ENCODE assay signal across 9 mouse cellular contexts in genomic region chr15:94265630-94266029, GRCm38 (mm10).
DNase-seq lines count a peak whose midpoint lies in the region; ATAC-seq and TF ChIP-seq lines count a peak whose summit lies in the region.
"Had no signal": no experiment of that assay in that cellular context is flagged by ENCODE, and none has a peak within 500 bp of the region (broad histone marks: within the 10 kb centered on the region; RNA-seq: fewer than 3 reads in every experiment).

No protein-coding gene starts in this region.

- no peaks in the 10 kb centered on the region for H3K27me3 ChIP-seq in forebrain, embryonic 10.5 days (ENCODE audit: poor library complexity, severe bottlenecking)
- H3K27me3 ChIP-seq in forebrain, embryonic 15.5 days, result no peaks in the 10 kb centered on the region
- no peaks in the 10 kb centered on the region for H3K27me3 ChIP-seq in embryonic facial prominence, embryonic 10.5 days (replicated peaks; ENCODE audit: low read depth, poor library complexity, severe bottlenecking)
- H3K27me3 ChIP-seq in midbrain, embryonic 14.5 days (ENCODE audit: control insufficient read depth, insufficient read depth, low read length), result no peaks in the 10 kb centered on the region
- H3K27me3 ChIP-seq in stomach, postnatal 0 days (ENCODE audit: control insufficient read depth, insufficient read depth, low read length), result no peaks in the 10 kb centered on the region

- no peak for TF ChIP-seq EP300 in stomach, postnatal 0 days (optimal IDR thresholded peaks at IDR 0.05)

- H3K27ac ChIP-seq in forebrain, embryonic 10.5 days, result no peak overlapping the region
- no peak overlapping the region for H3K27ac ChIP-seq in forebrain, embryonic 15.5 days (replicated peaks)
- H3K27ac ChIP-seq in embryonic facial prominence, embryonic 10.5 days (replicated peaks), result no peak overlapping the region
- H3K27ac ChIP-seq in midbrain, embryonic 14.5 days (replicated peaks; ENCODE audit: low read depth, low read length), result no peak overlapping the region
- no peak overlapping the region for H3K27ac ChIP-seq in stomach, postnatal 0 days (replicated peaks)

- no peaks in the 10 kb centered on the region for H3K9me3 ChIP-seq in forebrain, embryonic 10.5 days
- no peaks in the 10 kb centered on the region for H3K9me3 ChIP-seq in forebrain, embryonic 15.5 days
- H3K9me3 ChIP-seq in embryonic facial prominence, embryonic 10.5 days, result no peaks in the 10 kb centered on the region
- no peaks in the 10 kb centered on the region for H3K9me3 ChIP-seq in midbrain, embryonic 14.5 days (ENCODE audit: control insufficient read depth, low read length)
- H3K9me3 ChIP-seq in stomach, postnatal 0 days (ENCODE audit: control insufficient read depth, low read length), result no peaks in the 10 kb centered on the region

- no peak overlapping the region for H3K9ac ChIP-seq in forebrain, embryonic 15.5 days (replicated peaks)
- H3K9ac ChIP-seq in midbrain, embryonic 14.5 days (replicated peaks; ENCODE audit: low read length), result no peak overlapping the region
- H3K9ac ChIP-seq in stomach, postnatal 0 days (ENCODE audit: low read length), result no peak overlapping the region

- no peaks in the 10 kb centered on the region for H3K36me3 ChIP-seq in forebrain, embryonic 10.5 days (replicated peaks)
- H3K36me3 ChIP-seq in forebrain, embryonic 15.5 days, result no peaks in the 10 kb centered on the region
- no peaks in the 10 kb centered on the region for H3K36me3 ChIP-seq in embryonic facial prominence, embryonic 10.5 days (replicated peaks)
- H3K36me3 ChIP-seq in midbrain, embryonic 14.5 days (ENCODE audit: control insufficient read depth, insufficient read depth, low read length), result no peaks in the 10 kb centered on the region
- H3K36me3 ChIP-seq in stomach, postnatal 0 days (ENCODE audit: control insufficient read depth, insufficient read depth, low read length), result no peaks in the 10 kb centered on the region
- H3K36me3 ChIP-seq: G1E had no signal

- no peak for ATAC-seq in forebrain, embryonic 15.5 days (replicated peaks)
- no peak for ATAC-seq in midbrain, embryonic 14.5 days (ENCODE audit: low FRiP score, low TSS enrichment)
- ATAC-seq in stomach, postnatal 0 days (ENCODE audit: low FRiP score, low TSS enrichment), result no peak

- DNase-seq in forebrain, embryonic 10.5 days (ENCODE audit: extremely low spot score, low spot score), result peak; percentile 76
- DNase-seq in adrenal gland, postnatal 10 days, result peak; percentile 92
- peak; percentile 84 for DNase-seq in embryonic facial prominence, embryonic 10.5 days (ENCODE audit: low spot score)
- DNase-seq in heart, postnatal 25 days (ENCODE audit: low spot score), result peak; percentile 58
- peak; percentile 65 for DNase-seq in left cerebral cortex, adult 11 months (ENCODE audit: low spot score)
- DNase-seq in midbrain, embryonic 14.5 days, result peak; percentile 89
- peak; percentile 75 for DNase-seq in stomach, postnatal 0 days (ENCODE audit: low spot score)

- intact Hi-C loops in heart, postnatal 25 days (cut with DNase I), result loop anchor here (2.0 to 5.0 kb wide), 2 partner anchors 197 to 255 kb away; no protein-coding TSS in a partner anchor

- no peaks in the 10 kb centered on the region for H3K4me1 ChIP-seq in forebrain, embryonic 10.5 days
- H3K4me1 ChIP-seq in forebrain, embryonic 15.5 days, result peaks cover 19% of the 10 kb centered on the region
- 0 out of 2 replicates have a peak, but pooled peaks cover 4% of the 10 kb centered on the region for H3K4me1 ChIP-seq in embryonic facial prominence, embryonic 10.5 days
- no peaks in the 10 kb centered on the region for H3K4me1 ChIP-seq in midbrain, embryonic 14.5 days (ENCODE audit: control insufficient read depth, insufficient read depth, low read length)
- no peaks in the 10 kb centered on the region for H3K4me1 ChIP-seq in stomach, postnatal 0 days (replicated peaks; ENCODE audit: control insufficient read depth, insufficient read depth)

- TF ChIP-seq CTCF in stomach, postnatal 0 days (IDR thresholded peaks at IDR 0.05; ENCODE audit: low read depth), result peak; percentile 96

- 50% methylated on average over 10 of the region's 10 CpGs for WGBS in forebrain, embryonic 10.5 days
- 15% methylated on average over 10 of the region's 10 CpGs for WGBS in forebrain, embryonic 15.5 days
- 48% methylated on average over 10 of the region's 10 CpGs for WGBS in embryonic facial prominence, embryonic 10.5 days
- WGBS in midbrain, embryonic 14.5 days, result 21% methylated on average over 10 of the region's 10 CpGs
- 20% methylated on average over 10 of the region's 10 CpGs for WGBS in stomach, postnatal 0 days

- H3K4me2 ChIP-seq in forebrain, embryonic 15.5 days (replicated peaks), result no peak overlapping the region
- H3K4me2 ChIP-seq in midbrain, embryonic 14.5 days (ENCODE audit: low read length), result no peak overlapping the region
- H3K4me2 ChIP-seq in stomach, postnatal 0 days (replicated peaks; ENCODE audit: low read depth), result no peak overlapping the region

- H3K4me3 ChIP-seq in forebrain, embryonic 10.5 days, result no peak overlapping the region
- H3K4me3 ChIP-seq in forebrain, embryonic 15.5 days, result no peak overlapping the region
- no peak overlapping the region for H3K4me3 ChIP-seq in embryonic facial prominence, embryonic 10.5 days
- H3K4me3 ChIP-seq in midbrain, embryonic 14.5 days (replicated peaks; ENCODE audit: low read depth, low read length), result no peak overlapping the region
- H3K4me3 ChIP-seq in stomach, postnatal 0 days (ENCODE audit: low read depth, low read length), result no peak overlapping the region
